Mouse (Mus musculus): Measurements from ENCODE around the gene Nlrp4b. TPM values are rescaled to one million over a fixed set of nuclear protein-coding genes. Genes with fewer than 3 reads are reported as not detected.
"Not testable (repeated sequence)": the region's sequence is repeated elsewhere in the genome, so short reads cannot be mapped to it uniquely, and the experiment has no call there.

Nlrp4b gene
- total RNA-seq (2015; ENCODE audit: low replicate concordance) (not detected in 2 replicates), total RNA-seq (2017; ENCODE audit: low replicate concordance) (not detected in 2 replicates)

DNA sequence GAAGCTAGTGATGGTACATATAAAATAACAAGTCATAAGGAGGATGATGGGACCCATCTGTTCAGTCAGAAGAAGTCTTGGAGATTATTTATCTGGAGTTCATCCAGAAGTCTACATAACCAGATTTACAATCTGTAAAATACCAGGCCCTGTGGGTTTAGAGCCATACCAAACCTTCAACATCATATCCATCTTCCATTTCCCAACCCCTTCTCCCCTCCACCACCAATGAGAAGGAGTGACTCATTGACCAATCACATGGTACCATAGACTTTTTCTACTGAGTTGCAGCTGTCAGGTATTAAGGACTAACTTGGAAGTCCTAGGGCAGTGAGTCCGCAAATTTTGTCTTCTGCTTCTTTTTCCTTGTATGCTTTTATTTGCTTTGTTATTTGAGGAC, at the start of gene Nlrp4b:
Gene Nlrp4b, plus strand, starts transcription at position 301 of the 400 bp plus-strand sequence.
- no peak for ATAC-seq (replicated peaks; ENCODE audit: low FRiP score, poor library complexity, severe bottlenecking)

DNA sequence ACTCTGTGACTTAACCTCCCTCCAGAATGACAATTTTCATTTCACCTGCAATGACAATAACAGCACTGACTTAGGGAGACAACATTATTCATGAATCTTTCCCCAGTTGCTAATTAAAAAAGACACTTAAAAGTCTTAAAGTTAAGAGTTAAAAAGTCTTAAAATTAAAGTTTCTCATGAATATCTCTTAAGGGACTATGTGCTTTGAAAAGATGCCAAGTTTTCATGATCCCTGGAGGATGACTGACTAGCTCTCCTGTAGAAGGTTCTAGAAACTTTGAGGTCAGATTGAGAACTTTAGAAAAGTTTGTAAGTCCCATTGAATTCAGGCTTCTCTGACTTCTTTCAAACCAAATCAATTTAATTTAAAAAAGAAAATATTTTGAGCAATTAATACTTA, 66.7 kb downstream of the Nlrp4b start, which contains the start of gene Vmn1r71:
Gene Vmn1r71, minus strand, starts transcription at position 101 of the 400 bp plus-strand sequence.
- no peak for ATAC-seq (replicated peaks; ENCODE audit: low FRiP score, poor library complexity, severe bottlenecking)

DNA sequence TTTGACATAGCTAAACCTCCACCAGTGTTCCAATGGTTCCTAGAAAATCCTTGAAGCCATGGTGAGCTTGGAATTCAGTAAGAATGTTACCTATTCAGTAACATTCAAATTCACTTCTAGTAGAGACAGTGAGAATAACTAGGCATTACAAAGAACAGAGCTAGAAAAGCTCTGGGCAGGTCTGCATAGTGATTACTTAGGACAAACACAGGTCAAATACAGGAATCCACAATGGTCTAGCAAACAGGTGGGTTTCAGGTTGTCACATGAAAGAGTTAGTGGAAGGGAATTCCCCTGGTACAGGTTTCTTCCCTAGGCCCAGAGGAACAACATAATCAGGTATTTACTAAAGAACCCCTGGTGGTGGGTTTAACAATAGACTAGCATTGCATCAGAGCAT, 70.0 kb downstream of the Nlrp4b start:
- not testable (repeated sequence) for ATAC-seq (replicated peaks; ENCODE audit: low FRiP score, poor library complexity, severe bottlenecking)

Other genes with a start within 250 kb of the Nlrp4b start
- not detected in 2 replicates for gene Vmn1r67, start 244.5 kb upstream of the Nlrp4b start, total RNA-seq (2015; ENCODE audit: low replicate concordance)
- not detected in 2 replicates for gene Vmn1r67, start 244.5 kb upstream of the Nlrp4b start, total RNA-seq (2017; ENCODE audit: low replicate concordance)
- gene Zik1, start 192.4 kb upstream of the Nlrp4b start, total RNA-seq (2015; ENCODE audit: low replicate concordance): 0.77 and 1.7 TPM in 2 replicates
- 0.28 and 0.43 TPM in 2 replicates for gene Zik1, start 192.4 kb upstream of the Nlrp4b start, total RNA-seq (2017; ENCODE audit: low replicate concordance)
- not detected in 2 replicates for gene Vmn1r68, start 129.3 kb upstream of the Nlrp4b start, total RNA-seq (2015; ENCODE audit: low replicate concordance)
- 0.17 and 0.28 TPM in 2 replicates for gene Vmn1r68, start 129.3 kb upstream of the Nlrp4b start, total RNA-seq (2017; ENCODE audit: low replicate concordance)
- not detected in 2 replicates for gene Vmn1r69, start 74.1 kb upstream of the Nlrp4b start, total RNA-seq (2015; ENCODE audit: low replicate concordance)
- not detected in 2 replicates for gene Vmn1r69, start 74.1 kb upstream of the Nlrp4b start, total RNA-seq (2017; ENCODE audit: low replicate concordance)
- gene Vmn1r70, start 56.3 kb upstream of the Nlrp4b start, total RNA-seq (2015; ENCODE audit: low replicate concordance): not detected in 2 replicates
- not detected in 2 replicates for gene Vmn1r70, start 56.3 kb upstream of the Nlrp4b start, total RNA-seq (2017; ENCODE audit: low replicate concordance)
- not detected in 2 replicates for gene Vmn1r71, start 66.6 kb downstream of the Nlrp4b start, total RNA-seq (2015; ENCODE audit: low replicate concordance)
- gene Vmn1r71, start 66.6 kb downstream of the Nlrp4b start, total RNA-seq (2017; ENCODE audit: low replicate concordance): not detected in 2 replicates
- gene Zscan4b, start 217.3 kb downstream of the Nlrp4b start, total RNA-seq (2015; ENCODE audit: low replicate concordance): not detected in 2 replicates
- not detected in 2 replicates for gene Zscan4b, start 217.3 kb downstream of the Nlrp4b start, total RNA-seq (2017; ENCODE audit: low replicate concordance)